Mouse (Mus musculus): ENCODE measurements around the gene Nfrkb.
A peak's percentile ranks its signal among the peaks of the same experiment; 100 is the strongest.

GRCm38 (mm10) chr9:31405217-31405616 lies 19.2 kb downstream of the Nfrkb start:
- TF ChIP-seq POLR2A (IDR thresholded peaks at IDR 0.05; ENCODE audit: insufficient read depth, low read depth, low read length) (no peak), CTCF (IDR thresholded peaks at IDR 0.05; ENCODE audit: insufficient read depth, low read depth, low read length) (peak; percentile 43; the same call in 1 of the 2 replicates)

All from olfactory bulb, adult 2 months (tissue).